Mouse (Mus musculus) kidney, postnatal 0 days (tissue): Measurements from ENCODE around the gene Setmar. TPM values are rescaled to one million over a fixed set of nuclear protein-coding genes. Genes with fewer than 3 reads are reported as not detected.

Experiments used
- ATAC-seq: fragments of 200-750 bp; cut with Nextera tagmentation; replicated peaks from 2 replicates; pipeline ENCODE4 v1.8.0; 2017; ENCODE audit warnings: low read depth, moderate number of reproducible peaks, moderate TSS enrichment, moderate library complexity; ENCODE audit not compliant: low FRiP score
- DNase-seq: peaks from one replicate; pipeline ENCODE4 v3.0.0-alpha.2; 2016; ENCODE audit warnings: low spot score
- H3K27ac ChIP-seq: fragments of 300-500 bp; sonication (generic); 2 replicates; pipeline ENCODE4 v1.5.1; 2014; ENCODE audit warnings: mild to moderate bottlenecking
- H3K27me3 ChIP-seq: fragments of 300-500 bp; sonication (generic); 2 replicates; pipeline ENCODE4 v1.6.1; 2014; ENCODE audit warnings: low read length, mixed read lengths; ENCODE audit not compliant: insufficient read depth
- H3K36me3 ChIP-seq: fragments of 300-500 bp; sonication (generic); 2 replicates; pipeline ENCODE4 v1.6.1; 2014; ENCODE audit warnings: low read length, mixed read lengths; ENCODE audit not compliant: insufficient read depth
- H3K4me1 ChIP-seq: fragments of 300-500 bp; sonication (generic); replicated peaks from 2 replicates; pipeline ENCODE4 v1.6.1; 2014; ENCODE audit warnings: antibody characterized with exemption, low read length, mixed read lengths; ENCODE audit not compliant: insufficient read depth
- H3K4me2 ChIP-seq: fragments of 300-500 bp; sonication (generic); 2 replicates; pipeline ENCODE4 v1.6.1; 2014; ENCODE audit warnings: mild to moderate bottlenecking, low read length, moderate library complexity, mixed read lengths
- H3K4me3 ChIP-seq: fragments of 300-500 bp; sonication (generic); replicated peaks from 2 replicates; pipeline ENCODE4 v1.5.1; 2014; ENCODE audit warnings: low read depth, low read length
- H3K9ac ChIP-seq: fragments of 300-500 bp; sonication (generic); 2 replicates; pipeline ENCODE4 v1.6.1; 2014; ENCODE audit warnings: low read depth, low read length
- H3K9me3 ChIP-seq: fragments of 300-500 bp; sonication (generic); replicated peaks from 2 replicates; pipeline ENCODE4 v1.6.1; 2016; ENCODE audit warnings: low read length, inconsistent platforms, mixed read lengths
- CTCF ChIP-seq: IDR thresholded peaks from 2 replicates; pipeline ENCODE4 v1.5.1; 2016; ENCODE audit warnings: antibody characterized with exemption, low read depth, mild to moderate bottlenecking, moderate library complexity
- WGBS: fragments of 180-500 bp; shearing (Covaris S2); extraction: QIAGEN DNeasy Blood & Tissue Kit; methylation state at CpG from one replicate; pipeline ENCODE4 v1.1.7; 2014; 5-methylcytosine and 5-hydroxymethylcytosine counted together
- polyA plus RNA-seq: library from polyadenylated mRNA; unstranded; fragments of >200 nt; fragmentation: Nextera tagmentation; extraction: Ambion mirVana; gene quantifications from 2 replicates; pipeline ENCODE4 v1.2.1, GENCODE M21; 2015

Setmar gene
- polyA plus RNA-seq, 1 experiment from 2014 or later, result 7.4 TPM

DNA sequence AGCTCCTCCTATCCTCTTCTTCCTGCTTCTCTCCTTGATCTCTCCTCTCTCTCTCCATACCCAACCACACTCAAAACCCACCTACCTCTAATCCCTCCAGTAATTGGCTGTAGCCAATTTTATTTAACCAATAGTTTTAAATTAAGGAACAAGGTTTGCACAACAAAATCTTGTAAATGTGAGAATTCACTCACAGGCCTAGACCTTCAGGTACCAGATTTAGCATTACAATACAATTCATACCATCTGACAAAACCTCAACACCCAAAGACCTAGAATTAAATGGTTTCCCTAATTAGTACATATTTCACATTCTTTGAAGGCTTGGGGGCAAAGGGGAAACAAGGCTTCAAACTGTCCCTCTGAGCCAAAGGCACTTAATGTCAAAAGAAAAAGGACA, 42.5 kb downstream of the Setmar start:
- Histone ChIP-seq H3K27me3 (no peaks in the 10 kb centered on the region), H3K4me3 (no peak overlapping the region), H3K27ac (no peak overlapping the region), H3K4me2 (no peak overlapping the region), H3K36me3 (no peaks in the 10 kb centered on the region), H3K9me3 (no peaks in the 10 kb centered on the region), H3K4me1 (no peaks in the 10 kb centered on the region), H3K9ac (no peak overlapping the region)
- ATAC-seq (no peak), DNase-seq (no peak)
- no peak for TF ChIP-seq CTCF

DNA sequence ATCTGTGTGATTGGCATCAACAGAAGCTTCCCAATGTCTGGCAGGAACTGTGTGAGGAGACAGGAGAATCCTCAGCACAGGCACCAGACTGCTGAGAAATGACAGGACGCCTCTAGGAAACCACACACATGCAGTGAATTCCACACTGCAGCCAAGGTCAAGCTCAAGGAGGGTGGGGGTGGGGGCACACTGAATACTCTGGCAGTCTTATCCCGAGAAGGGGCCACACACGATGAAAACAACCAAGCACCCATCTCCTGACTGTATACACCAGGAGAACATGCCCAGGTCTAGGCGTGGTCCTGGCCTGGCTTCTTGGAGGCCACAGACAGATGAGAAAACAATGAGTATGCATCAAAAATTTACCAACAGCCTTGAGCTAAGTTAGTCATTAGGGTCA, 45.5 kb downstream of the Setmar start:
- Histone ChIP-seq H3K4me3 (no peak overlapping the region), H3K4me1 (no peaks in the 10 kb centered on the region), H3K9me3 (no peaks in the 10 kb centered on the region), H3K27me3 (no peaks in the 10 kb centered on the region), H3K27ac (no peak overlapping the region), H3K36me3 (no peaks in the 10 kb centered on the region), H3K9ac (no peak overlapping the region), H3K4me2 (no peak overlapping the region)
- no peak for TF ChIP-seq CTCF
- no peak for DNase-seq
- no peak for ATAC-seq
- WGBS, result 59% methylated on average over 4 of the region's 4 CpGs

DNA sequence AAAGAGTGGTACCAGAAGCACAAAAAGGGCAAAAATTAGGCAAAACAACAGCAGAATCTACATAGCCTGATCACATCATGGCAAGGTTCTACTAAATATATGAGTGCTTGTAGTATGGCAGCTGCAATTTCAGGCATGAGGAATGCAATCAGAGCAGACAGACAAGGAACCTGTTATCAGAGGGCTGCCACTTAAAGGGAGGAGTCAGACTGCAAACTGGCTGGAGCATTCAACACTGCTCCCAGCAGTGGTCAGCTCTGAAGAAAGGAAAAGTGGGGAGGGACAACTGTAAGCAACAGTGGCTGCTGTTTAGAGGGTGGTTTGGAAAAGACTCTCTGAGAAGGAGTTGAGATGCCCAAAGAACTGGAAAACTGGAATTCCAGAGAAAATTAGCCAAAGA, 46.8 kb downstream of the Setmar start:
- no peak for ATAC-seq
- Histone ChIP-seq H3K4me1 (no peaks in the 10 kb centered on the region), H3K27me3 (no peaks in the 10 kb centered on the region), H3K9ac (no peak overlapping the region), H3K27ac (no peak overlapping the region), H3K4me2 (no peak overlapping the region), H3K9me3 (no peaks in the 10 kb centered on the region), H3K36me3 (no peaks in the 10 kb centered on the region), H3K4me3 (no peak overlapping the region)
- TF ChIP-seq CTCF, result no peak
- no peak for DNase-seq

DNA sequence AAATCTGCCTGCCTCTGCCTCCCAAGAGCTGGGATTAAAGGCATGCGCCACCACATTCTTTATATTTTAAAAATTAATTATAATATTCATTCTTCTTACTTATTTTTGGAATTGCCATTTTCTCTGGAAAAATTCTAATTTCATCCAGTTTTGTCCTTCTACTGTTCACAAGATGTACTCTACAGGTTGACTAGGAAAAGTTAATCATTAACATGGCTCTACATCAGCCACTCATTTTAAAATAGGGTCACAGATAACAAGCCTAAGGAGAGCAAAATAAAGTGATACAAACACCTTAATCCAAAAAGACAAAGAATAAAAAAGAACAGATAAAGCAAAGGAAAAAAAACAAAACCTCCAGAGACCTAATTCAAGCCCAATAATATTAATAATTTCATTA, 50.1 kb downstream of the Setmar start:
- ATAC-seq (no peak), DNase-seq (no peak)
- WGBS, result 98% methylated on average over 1 of the region's 1 CpGs
- Histone ChIP-seq H3K4me1 (no peaks in the 10 kb centered on the region), H3K4me2 (no peak overlapping the region), H3K4me3 (no peak overlapping the region), H3K27me3 (no peaks in the 10 kb centered on the region), H3K9ac (no peak overlapping the region), H3K36me3 (no peaks in the 10 kb centered on the region), H3K9me3 (no peaks in the 10 kb centered on the region), H3K27ac (no peak overlapping the region)
- no peak for TF ChIP-seq CTCF

DNA sequence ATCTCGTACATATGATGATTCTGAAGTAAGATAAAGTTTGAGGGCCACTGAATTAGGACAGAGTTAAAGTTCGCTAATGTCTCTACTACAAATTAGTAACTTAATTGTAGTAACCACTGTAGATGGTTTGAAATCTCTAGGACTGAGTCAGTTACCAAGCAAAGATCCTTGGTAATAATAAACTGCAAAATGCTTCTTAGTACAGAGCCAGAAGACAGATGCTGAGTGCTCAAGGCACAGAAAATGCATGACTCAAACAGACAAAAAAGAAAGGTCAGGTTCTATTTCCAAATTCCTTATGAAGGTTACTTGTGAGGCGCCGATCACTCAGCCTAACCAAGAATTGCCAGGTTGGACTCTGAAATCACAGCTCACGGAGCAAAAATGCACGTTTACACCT, 53.0 kb downstream of the Setmar start:
- ATAC-seq, result no peak
- H3K9ac ChIP-seq, result no peak overlapping the region
- H3K27me3 ChIP-seq, result no peaks in the 10 kb centered on the region
- no peak overlapping the region for H3K4me3 ChIP-seq
- no peaks in the 10 kb centered on the region for H3K4me1 ChIP-seq
- DNase-seq, result no peak
- no peak overlapping the region for H3K27ac ChIP-seq
- no peak overlapping the region for H3K4me2 ChIP-seq
- WGBS, result 78% methylated on average over 6 of the region's 6 CpGs
- no peaks in the 10 kb centered on the region for H3K36me3 ChIP-seq
- no peaks in the 10 kb centered on the region; the same call in 1 of the 2 replicates for H3K9me3 ChIP-seq
- TF ChIP-seq CTCF, result no peak

DNA sequence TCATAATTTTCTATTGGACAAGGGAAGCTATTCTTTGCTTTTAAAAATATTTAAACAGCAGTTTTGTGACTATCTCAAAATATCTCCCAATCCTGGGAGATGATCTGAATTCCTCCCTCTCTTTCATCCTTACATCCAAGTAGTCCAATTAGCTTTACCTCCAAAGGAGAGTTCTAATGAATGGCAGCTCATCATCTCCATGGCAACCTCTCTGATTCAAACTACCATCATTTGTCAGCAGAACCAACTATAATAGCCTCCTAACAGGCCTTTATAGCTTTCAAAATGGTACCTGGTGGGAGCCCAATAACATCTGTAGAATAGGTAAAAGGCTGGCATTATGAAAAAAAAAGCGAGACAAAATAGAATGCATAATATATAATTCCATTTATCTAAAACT, 60.6 kb downstream of the Setmar start:
- no peak for TF ChIP-seq CTCF
- H3K27ac ChIP-seq, result no peak overlapping the region
- no peak for DNase-seq
- H3K9me3 ChIP-seq, result no peaks in the 10 kb centered on the region; the same call in 1 of the 2 replicates
- H3K4me2 ChIP-seq, result no peak overlapping the region
- WGBS, result 90% methylated on average over 1 of the region's 1 CpGs
- no peaks in the 10 kb centered on the region for H3K27me3 ChIP-seq
- H3K4me3 ChIP-seq, result no peak overlapping the region
- ATAC-seq, result no peak
- no peaks in the 10 kb centered on the region for H3K36me3 ChIP-seq
- no peak overlapping the region for H3K9ac ChIP-seq
- no peaks in the 10 kb centered on the region for H3K4me1 ChIP-seq

DNA sequence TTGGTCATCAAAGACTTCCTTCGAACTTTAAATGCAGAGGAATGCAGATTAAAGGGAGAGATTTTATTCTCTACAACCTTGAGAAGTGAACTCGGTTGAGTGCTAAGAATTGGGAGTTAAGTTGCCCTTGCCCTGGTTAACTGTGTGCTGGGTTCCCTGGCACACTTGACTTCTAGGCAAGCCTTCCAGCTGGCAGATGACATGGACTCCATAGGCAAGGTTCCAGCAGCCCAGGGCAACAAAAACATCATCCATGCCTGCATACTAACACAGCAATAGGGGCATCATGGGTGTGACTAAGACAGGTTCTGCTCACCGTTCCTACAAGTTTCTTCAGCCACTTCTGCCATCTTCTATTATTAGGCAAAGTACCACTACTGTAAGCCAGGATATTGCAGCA, 61.8 kb downstream of the Setmar start:
- 89% methylated on average over 3 of the region's 3 CpGs for WGBS
- DNase-seq, result no peak
- Histone ChIP-seq H3K27ac (no peak overlapping the region), H3K27me3 (no peaks in the 10 kb centered on the region), H3K9ac (no peak overlapping the region), H3K9me3 (no peaks in the 10 kb centered on the region), H3K36me3 (no peaks in the 10 kb centered on the region), H3K4me3 (no peak overlapping the region), H3K4me2 (no peak overlapping the region), H3K4me1 (no peaks in the 10 kb centered on the region)
- TF ChIP-seq CTCF, result no peak
- ATAC-seq, result no peak

Other genes with a start within 250 kb of the Setmar start
- gene Sumf1, start 120.5 kb downstream of the Setmar start, polyA plus RNA-seq, result 34.0 and 34.2 TPM in 2 replicates
- 21.2 TPM in 2 replicates for gene Itpr1, start 148.1 kb downstream of the Setmar start, polyA plus RNA-seq